Mouse (Mus musculus): ENCODE results near the gene Gm37240. TPM values are rescaled to one million over a fixed set of nuclear protein-coding genes. Genes with fewer than 3 reads are reported as not detected.

The Gm37240 gene
- total and polyA plus RNA-seq, 2 experiments from 2014 or later: 0.43 to 1.9 TPM

DNA sequence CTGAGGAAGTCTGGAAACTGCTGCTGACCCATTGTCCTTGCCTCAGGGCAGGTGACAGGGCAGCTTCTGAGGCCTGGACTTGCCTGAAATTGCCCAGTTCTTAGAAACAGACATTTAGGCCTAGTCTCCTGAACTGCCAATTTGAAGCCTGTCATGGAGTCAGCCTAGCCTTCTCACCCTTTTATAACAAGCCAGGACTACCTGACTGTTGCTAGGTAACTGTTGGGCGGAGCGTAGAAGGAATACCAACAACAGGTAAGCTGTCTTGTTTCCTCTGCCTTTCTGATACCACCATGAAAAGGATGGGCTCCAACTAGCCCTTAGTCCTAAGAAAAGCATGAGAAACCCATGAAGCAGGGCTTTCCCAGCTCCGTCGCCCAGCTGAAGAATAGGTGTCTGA is 570.0 kb downstream of the Gm37240 start:
- ATAC-seq (ENCODE audit: low FRiP score) (no peak), DNase-seq (ENCODE audit: low spot score) (no peak)
- Histone ChIP-seq H3K4me3 (ENCODE audit: low read depth, low read length) (no peak overlapping the region), H3K4me1 (ENCODE audit: insufficient read depth, low read length) (0 out of 2 replicates have a peak, but pooled peaks cover 7% of the 10 kb centered on the region), H3K36me3 (ENCODE audit: insufficient read depth, low read length) (no peaks in the 10 kb centered on the region), H3K27me3 (ENCODE audit: insufficient read depth, low read length) (no peaks in the 10 kb centered on the region), H3K27ac (ENCODE audit: low read depth, low read length) (no peak overlapping the region), H3K9ac (replicated peaks; ENCODE audit: low read length, poor library complexity, severe bottlenecking) (no peak overlapping the region), H3K4me2 (ENCODE audit: low read depth, low read length, poor library complexity, severe bottlenecking) (no peak overlapping the region), H3K9me3 (ENCODE audit: low read length) (no peaks in the 10 kb centered on the region)
- 97% methylated on average over 4 of the region's 4 CpGs for WGBS
- TF ChIP-seq CTCF (IDR thresholded peaks at IDR 0.05): no peak

DNA sequence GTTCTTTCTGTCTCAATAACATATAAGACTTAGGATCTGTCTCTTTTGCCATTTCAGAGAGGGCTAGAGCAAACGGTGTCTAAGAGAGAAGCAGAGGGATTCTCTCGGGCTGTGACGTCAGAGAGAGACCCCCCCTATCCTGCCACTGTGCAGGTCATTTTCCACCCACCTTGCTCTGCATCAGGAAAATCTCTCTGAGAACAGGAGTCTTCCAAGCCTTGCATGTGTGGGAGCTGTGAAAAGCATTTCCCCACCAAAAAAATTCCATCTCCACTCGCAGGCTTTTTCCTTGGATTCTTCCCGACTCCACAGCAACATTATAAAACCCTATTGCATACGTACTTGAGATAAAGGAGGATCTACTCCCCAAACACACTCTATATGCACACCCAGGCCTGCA is 572.4 kb downstream of the Gm37240 start:
- H3K27me3 ChIP-seq (ENCODE audit: insufficient read depth, low read length): no peaks in the 10 kb centered on the region
- H3K36me3 ChIP-seq (ENCODE audit: insufficient read depth, low read length): no peaks in the 10 kb centered on the region

DNA sequence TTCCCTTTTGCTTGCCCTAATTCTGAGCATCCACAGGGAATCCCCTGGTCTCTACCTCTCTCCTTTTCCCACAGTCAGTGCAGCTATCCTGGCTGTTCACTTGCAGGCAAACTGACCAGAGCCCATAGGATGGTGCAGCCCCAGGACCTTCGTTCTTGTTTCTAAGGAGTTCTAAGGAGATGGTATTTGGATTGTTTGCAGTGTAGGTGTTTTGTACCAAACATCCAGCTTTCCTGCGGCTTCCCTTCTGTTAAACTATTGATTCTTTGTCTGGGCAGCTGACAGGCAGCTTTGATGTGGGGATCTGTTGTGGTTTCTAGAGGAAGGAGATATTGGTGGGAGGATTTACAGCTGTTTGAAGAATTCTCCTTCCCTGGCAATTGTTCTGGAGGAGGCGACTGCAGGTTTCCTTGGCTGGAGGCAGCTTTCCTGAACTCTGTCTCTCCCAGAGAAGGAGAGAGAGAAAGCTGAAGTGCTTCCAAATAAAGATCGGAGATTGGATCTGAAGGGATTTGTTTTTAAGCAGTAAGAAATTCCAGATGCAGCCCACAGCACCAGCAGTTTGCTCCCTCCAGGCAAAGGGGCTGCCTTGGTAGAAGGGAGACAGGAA is 573.6 kb downstream of the Gm37240 start:
- Histone ChIP-seq H3K9me3 (ENCODE audit: low read length) (no peaks in the 10 kb centered on the region), H3K36me3 (ENCODE audit: insufficient read depth, low read length) (no peaks in the 10 kb centered on the region), H3K4me2 (ENCODE audit: low read depth, low read length, poor library complexity, severe bottlenecking) (no peak overlapping the region), H3K4me1 (ENCODE audit: insufficient read depth, low read length) (0 out of 2 replicates have a peak, but pooled peaks cover 7% of the 10 kb centered on the region), H3K9ac (replicated peaks; ENCODE audit: low read length, poor library complexity, severe bottlenecking) (no peak overlapping the region), H3K4me3 (ENCODE audit: low read depth, low read length) (no peak overlapping the region), H3K27ac (ENCODE audit: low read depth, low read length) (no peak overlapping the region), H3K27me3 (ENCODE audit: insufficient read depth, low read length) (no peaks in the 10 kb centered on the region)
- ATAC-seq (ENCODE audit: low FRiP score) (no peak), DNase-seq (ENCODE audit: low spot score) (no peak)
- no peak for TF ChIP-seq CTCF (IDR thresholded peaks at IDR 0.05)
- WGBS: 11% methylated on average over 4 of the region's 4 CpGs

More for the DNA sequence above, 572.4 kb downstream of the Gm37240 start:
- H3K9ac ChIP-seq (replicated peaks; ENCODE audit: low read length, poor library complexity, severe bottlenecking): no peak overlapping the region
- H3K9me3 ChIP-seq (ENCODE audit: low read length): no peaks in the 10 kb centered on the region
- H3K4me2 ChIP-seq (ENCODE audit: low read depth, low read length, poor library complexity, severe bottlenecking): no peak overlapping the region
- 0 out of 2 replicates have a peak, but pooled peaks cover 7% of the 10 kb centered on the region for H3K4me1 ChIP-seq (ENCODE audit: insufficient read depth, low read length)
- H3K4me3 ChIP-seq (ENCODE audit: low read depth, low read length): no peak overlapping the region
- WGBS: 78% methylated on average over 6 of the region's 6 CpGs
- TF ChIP-seq CTCF (IDR thresholded peaks at IDR 0.05): no peak
- ATAC-seq (ENCODE audit: low FRiP score) (no peak), DNase-seq (ENCODE audit: low spot score) (no peak)
- H3K27ac ChIP-seq (ENCODE audit: low read depth, low read length): no peak overlapping the region

DNA sequence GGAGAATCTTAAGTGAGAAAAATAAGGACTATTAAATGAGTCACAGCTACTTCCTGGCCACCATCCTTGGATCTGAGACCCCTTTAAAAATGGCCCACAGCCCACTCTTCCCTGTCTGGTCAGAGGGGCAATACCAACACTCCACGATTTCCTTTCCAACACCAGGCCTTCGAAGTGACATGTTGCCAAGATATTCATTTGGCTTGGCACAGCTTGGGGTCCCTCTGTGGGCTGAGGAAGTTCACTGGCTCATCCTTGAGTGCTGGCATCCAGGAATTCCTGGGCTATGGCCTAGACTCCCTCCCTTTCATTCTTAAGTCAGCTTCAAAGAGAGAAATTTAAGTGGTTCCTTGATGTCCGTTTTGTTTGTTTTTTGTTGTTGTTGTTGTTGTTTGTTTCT is 576.1 kb downstream of the Gm37240 start:
- H3K4me1 ChIP-seq (ENCODE audit: insufficient read depth, low read length): 0 out of 2 replicates have a peak, but pooled peaks cover 7% of the 10 kb centered on the region
- no peak for TF ChIP-seq CTCF (IDR thresholded peaks at IDR 0.05)
- no peaks in the 10 kb centered on the region for H3K36me3 ChIP-seq (ENCODE audit: insufficient read depth, low read length)
- H3K27ac ChIP-seq (ENCODE audit: low read depth, low read length): no peak overlapping the region
- no peaks in the 10 kb centered on the region for H3K27me3 ChIP-seq (ENCODE audit: insufficient read depth, low read length)
- DNase-seq (ENCODE audit: low spot score) (no peak), ATAC-seq (ENCODE audit: low FRiP score) (no peak)
- H3K9me3 ChIP-seq (ENCODE audit: low read length): no peaks in the 10 kb centered on the region
- H3K9ac ChIP-seq (replicated peaks; ENCODE audit: low read length, poor library complexity, severe bottlenecking): no peak overlapping the region
- H3K4me2 ChIP-seq (ENCODE audit: low read depth, low read length, poor library complexity, severe bottlenecking): no peak overlapping the region
- WGBS: 91% methylated on average over 3 of the region's 3 CpGs
- H3K4me3 ChIP-seq (ENCODE audit: low read depth, low read length): no peak overlapping the region

DNA sequence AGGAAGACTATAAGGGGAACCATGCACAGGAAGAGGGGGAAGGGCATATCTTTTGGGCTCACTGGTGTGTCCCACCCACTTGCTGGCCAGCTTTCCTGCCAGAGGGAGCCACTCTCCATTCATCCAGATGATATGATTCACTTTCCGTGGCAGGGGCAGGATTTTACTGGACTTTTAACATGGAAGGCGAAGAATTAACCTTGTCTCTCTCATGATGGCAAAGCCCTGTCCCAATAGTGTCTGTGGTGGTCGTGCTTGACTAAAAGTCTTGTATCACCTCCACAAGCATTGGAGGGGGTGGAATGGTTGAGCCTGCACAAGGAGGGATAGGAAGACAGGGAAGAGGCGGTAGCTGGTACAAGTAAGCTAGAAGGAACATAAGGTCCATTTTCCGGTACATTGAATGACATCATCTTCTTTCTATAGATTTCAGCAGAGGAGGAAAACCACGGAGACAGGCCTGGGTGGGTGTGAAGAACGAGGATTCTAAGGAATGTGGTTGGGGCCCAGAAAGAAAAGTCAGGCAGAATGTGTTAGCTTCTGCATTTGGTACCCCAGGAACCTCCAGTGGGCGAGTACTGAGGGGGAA is 576.8 kb downstream of the Gm37240 start:
- Histone ChIP-seq H3K27ac (ENCODE audit: low read depth, low read length) (no peak overlapping the region), H3K4me2 (ENCODE audit: low read depth, low read length, poor library complexity, severe bottlenecking) (no peak overlapping the region), H3K4me3 (ENCODE audit: low read depth, low read length) (no peak overlapping the region), H3K27me3 (ENCODE audit: insufficient read depth, low read length) (no peaks in the 10 kb centered on the region), H3K36me3 (ENCODE audit: insufficient read depth, low read length) (no peaks in the 10 kb centered on the region), H3K9me3 (ENCODE audit: low read length) (no peaks in the 10 kb centered on the region), H3K4me1 (ENCODE audit: insufficient read depth, low read length) (0 out of 2 replicates have a peak, but pooled peaks cover 7% of the 10 kb centered on the region), H3K9ac (replicated peaks; ENCODE audit: low read length, poor library complexity, severe bottlenecking) (no peak overlapping the region)
- no peak for ATAC-seq (ENCODE audit: low FRiP score)
- no peak for DNase-seq (ENCODE audit: low spot score)
- 83% methylated on average over 8 of the region's 8 CpGs for WGBS
- TF ChIP-seq CTCF (IDR thresholded peaks at IDR 0.05): no peak

DNA sequence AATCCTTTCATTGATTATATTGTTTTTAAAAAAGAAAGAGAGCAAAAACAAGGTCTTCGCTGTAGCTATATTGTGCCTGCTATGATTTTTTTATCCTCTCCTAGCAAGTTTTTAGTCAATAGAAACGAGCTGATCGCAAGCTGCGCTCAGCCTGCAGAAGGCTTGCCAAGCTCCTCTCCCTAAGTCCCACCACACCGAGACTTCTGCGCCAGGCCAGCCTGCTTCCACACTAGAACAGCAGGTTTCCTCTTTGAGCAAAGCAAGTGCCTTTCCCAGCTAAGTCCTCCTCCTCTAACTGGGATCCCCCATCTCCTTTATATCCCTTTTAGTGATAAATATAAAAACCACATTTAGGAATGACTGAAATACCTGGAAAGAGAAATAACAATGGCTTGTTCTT is 578.1 kb downstream of the Gm37240 start:
- 66% methylated on average over 6 of the region's 6 CpGs for WGBS
- no peak for DNase-seq (ENCODE audit: low spot score)
- H3K27ac ChIP-seq (ENCODE audit: low read depth, low read length): no peak overlapping the region

More for the DNA sequence above, 578.1 kb downstream of the Gm37240 start:
- H3K4me2 ChIP-seq (ENCODE audit: low read depth, low read length, poor library complexity, severe bottlenecking): no peak overlapping the region
- H3K9ac ChIP-seq (replicated peaks; ENCODE audit: low read length, poor library complexity, severe bottlenecking): no peak overlapping the region
- ATAC-seq (ENCODE audit: low FRiP score): no peak
- no peaks in the 10 kb centered on the region for H3K9me3 ChIP-seq (ENCODE audit: low read length)
- TF ChIP-seq CTCF (IDR thresholded peaks at IDR 0.05): no peak
- no peaks in the 10 kb centered on the region for H3K27me3 ChIP-seq (ENCODE audit: insufficient read depth, low read length)
- no peaks in the 10 kb centered on the region for H3K36me3 ChIP-seq (ENCODE audit: insufficient read depth, low read length)
- 0 out of 2 replicates have a peak, but pooled peaks cover 7% of the 10 kb centered on the region for H3K4me1 ChIP-seq (ENCODE audit: insufficient read depth, low read length)
- no peak overlapping the region for H3K4me3 ChIP-seq (ENCODE audit: low read depth, low read length)

All from midbrain, postnatal 0 days (tissue).